Mouse (Mus musculus): ENCODE results near the gene Igsf3.

GRCm38 (mm10) chr3:101510632-101511031 lies 133.7 kb downstream of the Igsf3 start:
- TF ChIP-seq ZC3H11A (IDR thresholded peaks at IDR 0.05; ENCODE audit: borderline replicate concordance, low read depth, low read length) (no peak), MAFK (IDR thresholded peaks at IDR 0.05; ENCODE audit: insufficient read depth, low read depth, low read length) (no peak), CHD2 (IDR thresholded peaks at IDR 0.05; ENCODE audit: low read depth, low read length) (no peak)

All from ES-E14 (cell line).